8 mouse cellular contexts compared by ENCODE assay signal in genomic region chr14:119137906-119138785, GRCm38 (mm10). TPM values are rescaled to one million over a fixed set of nuclear protein-coding genes. Genes with fewer than 3 reads are reported as not detected.
DNase-seq lines count a peak whose midpoint lies in the region; ATAC-seq lines count a peak whose summit lies in the region.

Gene Hs6st3 (plus strand): TSS chr14:119138341.

- ATAC-seq in hindbrain, embryonic 11.5 days (ENCODE audit: low FRiP score) = peak; percentile 69
- peak; percentile 32; the same call in 1 of the 2 replicates for ATAC-seq in limb, embryonic 11.5 days (ENCODE audit: insufficient number of reproducible peaks, low FRiP score, low TSS enrichment, low read depth)
- peak; percentile 66 for ATAC-seq in neural tube, embryonic 14.5 days (ENCODE audit: low read depth)

- no peaks in the 10 kb centered on the region for H3K36me3 ChIP-seq in hindbrain, embryonic 11.5 days (ENCODE audit: control insufficient read depth, insufficient read depth, low read length)
- no peaks in the 10 kb centered on the region for H3K36me3 ChIP-seq in limb, embryonic 11.5 days (ENCODE audit: control insufficient read depth, insufficient read depth, low read length)
- no peaks in the 10 kb centered on the region for H3K36me3 ChIP-seq in neural tube, embryonic 14.5 days (ENCODE audit: control insufficient read depth, insufficient read depth, low read length)

- H3K9me3 ChIP-seq in hindbrain, embryonic 11.5 days (ENCODE audit: control insufficient read depth, low read length) = no peaks in the 10 kb centered on the region
- H3K9me3 ChIP-seq in limb, embryonic 11.5 days (ENCODE audit: control insufficient read depth, low read length) = no peaks in the 10 kb centered on the region
- H3K9me3 ChIP-seq in neural tube, embryonic 14.5 days (ENCODE audit: control insufficient read depth, low read length) = no peaks in the 10 kb centered on the region

- peak within 1 kb of the TSS; percentile 98 for H3K4me2 ChIP-seq in hindbrain, embryonic 11.5 days (replicated peaks; ENCODE audit: low read depth, low read length)
- H3K4me2 ChIP-seq in limb, embryonic 11.5 days (ENCODE audit: low read depth, severe bottlenecking) = peak within 1 kb of the TSS; percentile 97
- peak within 1 kb of the TSS; percentile 66 for H3K4me2 ChIP-seq in neural tube, embryonic 14.5 days (ENCODE audit: low read depth, low read length)

- H3K4me3 ChIP-seq in hindbrain, embryonic 11.5 days (ENCODE audit: low read depth, low read length) = peak within 1 kb of the TSS; percentile 62
- peak within 1 kb of the TSS; percentile 65 for H3K4me3 ChIP-seq in limb, embryonic 11.5 days (ENCODE audit: low read depth, low read length)
- peak within 1 kb of the TSS; percentile 40 for H3K4me3 ChIP-seq in neural tube, embryonic 14.5 days (ENCODE audit: low read depth, low read length)

- H3K4me1 ChIP-seq in hindbrain, embryonic 11.5 days (replicated peaks; ENCODE audit: control insufficient read depth, insufficient read depth, low read length) = peaks cover 6% of the 10 kb centered on the region; the same call in 1 of the 2 replicates
- H3K4me1 ChIP-seq in limb, embryonic 11.5 days (ENCODE audit: control insufficient read depth, insufficient read depth, low read length) = 0 out of 2 replicates have a peak, but pooled peaks cover 4% of the 10 kb centered on the region
- peaks cover 3% of the 10 kb centered on the region; the same call in 1 of the 2 replicates for H3K4me1 ChIP-seq in neural tube, embryonic 14.5 days (ENCODE audit: control insufficient read depth, insufficient read depth, low read length)

- no peak within 1 kb of the TSS for H3K27ac ChIP-seq in hindbrain, embryonic 11.5 days (ENCODE audit: low read depth, low read length)
- no peak within 1 kb of the TSS for H3K27ac ChIP-seq in limb, embryonic 11.5 days (replicated peaks; ENCODE audit: low read depth, low read length)
- no peak within 1 kb of the TSS for H3K27ac ChIP-seq in neural tube, embryonic 14.5 days (ENCODE audit: low read depth, low read length)

- peak within 1 kb of the TSS; percentile 55 for H3K9ac ChIP-seq in hindbrain, embryonic 11.5 days (ENCODE audit: low read depth, low read length)
- H3K9ac ChIP-seq in limb, embryonic 11.5 days (ENCODE audit: low read length) = peak within 1 kb of the TSS; percentile 52
- H3K9ac ChIP-seq in neural tube, embryonic 14.5 days (replicated peaks; ENCODE audit: low read depth, low read length) = peak within 1 kb of the TSS; percentile 54

- WGBS in hindbrain, embryonic 11.5 days = 1% methylated on average over 79 of the region's 100 CpGs
- under 1% methylated on average over 95 of the region's 100 CpGs for WGBS in limb, embryonic 11.5 days
- under 1% methylated on average over 74 of the region's 100 CpGs for WGBS in neural tube, embryonic 14.5 days

- H3K27me3 ChIP-seq in hindbrain, embryonic 11.5 days (ENCODE audit: control insufficient read depth, insufficient read depth, low read length) = peaks cover 45% of the 10 kb centered on the region
- H3K27me3 ChIP-seq in limb, embryonic 11.5 days (ENCODE audit: control insufficient read depth, insufficient read depth, low read length) = peaks cover 40% of the 10 kb centered on the region
- H3K27me3 ChIP-seq in neural tube, embryonic 14.5 days (ENCODE audit: control insufficient read depth, insufficient read depth, low read length) = peaks cover 20% of the 10 kb centered on the region

- DNase-seq in left cerebral cortex, adult 18-20 months (ENCODE audit: low spot score in 2 of 2) = peak; percentile 15 to 36
- DNase-seq in left cerebral cortex, adult 11 months (ENCODE audit: low spot score) = no peak
- DNase-seq in adrenal gland, postnatal 14 days = peak; percentile 46
- peak; percentile 36 for DNase-seq in embryo, embryonic 10.5 days (ENCODE audit: low spot score)
- peak; percentile 61 for DNase-seq in hindbrain, embryonic 11.5 days (ENCODE audit: low spot score)
- peak; percentile 52 for DNase-seq in limb, embryonic 11.5 days (ENCODE audit: low spot score)
- DNase-seq in B cell, adult 2 months = no peak

RNA-seq across cellular contexts. Expression of gene Hs6st3, which starts in this region (rescaled TPM):
- 10 to 100 TPM; 49.8 to 58.4 TPM for total RNA-seq in left cerebral cortex, adult 18-20 months (2021)
- total RNA-seq in adrenal gland, postnatal 14 days (2021) = 1.4 TPM in 2 replicates
- 0.33 and 0.57 TPM in 2 replicates for polyA plus RNA-seq in hindbrain, embryonic 11.5 days (2014; fragmentation: Nextera tagmentation; extraction: Ambion mirVana)
- polyA plus RNA-seq in limb, embryonic 11.5 days (2014; fragmentation: Nextera tagmentation; extraction: Ambion mirVana) = 0.17 TPM in 1 of 2 replicates, not detected in the other
- polyA plus RNA-seq in neural tube, embryonic 14.5 days (2014; fragmentation: Nextera tagmentation; extraction: Ambion mirVana) = 2.7 and 6.5 TPM in 2 replicates

Comparison
In these comparisons a context has a peak if more than half of its experiments do, and no peak if none do; other contexts are left out.
1. RNA of gene Hs6st3 (total RNA-seq): 49.8 to 58.4 TPM in left cerebral cortex, adult 18-20 months; 1.4 TPM in adrenal gland, postnatal 14 days; every median in the first group is over 10 times any median in the second.
2. DNase-seq: peak in left cerebral cortex, adult 18-20 months (2 of 2), adrenal gland, postnatal 14 days (single experiment) and embryo, embryonic 10.5 days (single experiment); none in left cerebral cortex, adult 11 months (single experiment) and B cell, adult 2 months (0 of 2).
3. Peak in DNase-seq, ATAC-seq, H3K4me3 ChIP-seq, H3K9ac ChIP-seq and H3K4me2 ChIP-seq in hindbrain, embryonic 11.5 days; RNA of the gene not detected or under 1 TPM.
4. Peak in DNase-seq, ATAC-seq, H3K4me3 ChIP-seq, H3K9ac ChIP-seq and H3K4me2 ChIP-seq in limb, embryonic 11.5 days; RNA of the gene not detected or under 1 TPM.
5. Peak in every context shown above with its lines, with median percentiles within 50 percentile points of each other: ATAC-seq, H3K4me2 ChIP-seq, H3K4me3 ChIP-seq and H3K9ac ChIP-seq.